In the genomic region with DNA sequence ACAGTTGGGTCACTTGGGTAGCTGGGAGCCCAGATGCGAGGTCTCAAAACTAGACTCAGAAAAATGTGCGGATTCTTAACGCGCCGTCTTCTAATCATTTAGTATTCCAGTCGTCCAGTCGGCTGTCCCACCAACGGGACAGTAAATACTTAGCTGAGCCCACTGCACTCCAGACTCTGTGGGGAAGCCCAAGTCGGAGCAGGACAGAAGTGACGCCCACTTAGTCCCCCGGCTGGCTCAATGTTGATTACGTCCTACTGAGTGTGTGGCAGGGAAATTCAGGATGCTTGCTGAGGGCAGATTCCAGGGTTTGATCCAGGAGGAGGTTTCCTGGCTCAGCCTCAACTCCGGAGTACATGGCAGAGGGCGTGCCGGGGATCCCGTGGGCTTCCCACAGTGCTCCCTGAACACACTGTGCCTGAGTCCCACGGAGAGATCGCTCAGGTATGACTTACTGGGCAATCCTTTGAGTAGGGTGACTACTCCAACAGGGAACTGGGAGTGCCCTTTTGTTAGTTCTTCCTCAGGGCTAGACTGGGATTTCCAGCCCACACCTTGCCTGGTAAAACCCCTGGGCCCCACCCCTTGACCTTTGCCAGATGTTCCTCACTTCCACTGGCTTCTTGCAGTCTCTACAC, we compare ENCODE assay signal across 8 mouse cellular contexts. TPM values are rescaled to one million over a fixed set of nuclear protein-coding genes. Genes with fewer than 3 reads are reported as not detected.
DNase-seq lines count a peak whose midpoint lies in the region; ATAC-seq and TF ChIP-seq lines count a peak whose summit lies in the region.

No protein-coding gene starts in this region.

- peak overlapping the region; percentile 50 for H3K9ac ChIP-seq in kidney, postnatal 0 days (ENCODE audit: low read depth, low read length)
- H3K9ac ChIP-seq in intestine, embryonic 14.5 days (ENCODE audit: low read length), result peak overlapping the region; percentile 47
- H3K9ac ChIP-seq in midbrain, embryonic 11.5 days (ENCODE audit: low read length), result peak overlapping the region; percentile 18; the same call in 1 of the 2 replicates

- no peak for DNase-seq in kidney, postnatal 0 days (ENCODE audit: low spot score)
- DNase-seq in kidney, postnatal 4 days, result no peak
- peak; percentile 25 for DNase-seq in embryonic facial prominence, embryonic 10.5 days (ENCODE audit: low spot score)
- DNase-seq in intestine, embryonic 14.5 days (ENCODE audit: low spot score), result peak; percentile 59
- peak; percentile 90 for DNase-seq in midbrain, embryonic 11.5 days (ENCODE audit: low spot score, missing footprints)
- no peak for DNase-seq in right cerebral cortex, postnatal 4 days
- DNase-seq in thymus, postnatal 4 days, result no peak
- DNase-seq in spleen, postnatal 14 days (ENCODE audit: low spot score in 2 of 2), result no peak

- H3K4me1 ChIP-seq in kidney, postnatal 0 days (replicated peaks; ENCODE audit: insufficient read depth, low read length), result 0 out of 2 replicates have a peak, but pooled peaks cover 4% of the 10 kb centered on the region
- peaks cover 15% of the 10 kb centered on the region for H3K4me1 ChIP-seq in embryonic facial prominence, embryonic 10.5 days
- peaks cover 4% of the 10 kb centered on the region for H3K4me1 ChIP-seq in intestine, embryonic 14.5 days (replicated peaks; ENCODE audit: control insufficient read depth, insufficient read depth, low read length)
- no peaks in the 10 kb centered on the region; the same call in 1 of the 2 replicates for H3K4me1 ChIP-seq in midbrain, embryonic 11.5 days (ENCODE audit: control insufficient read depth, insufficient read depth, low read length)

- H3K27me3 ChIP-seq in kidney, postnatal 0 days (ENCODE audit: insufficient read depth, low read length), result no peaks in the 10 kb centered on the region
- H3K27me3 ChIP-seq in embryonic facial prominence, embryonic 10.5 days (replicated peaks; ENCODE audit: low read depth, poor library complexity, severe bottlenecking), result peaks cover 74% of the 10 kb centered on the region
- H3K27me3 ChIP-seq in intestine, embryonic 14.5 days (replicated peaks; ENCODE audit: control insufficient read depth, insufficient read depth, low read length), result peaks cover 4% of the 10 kb centered on the region; the same call in 1 of the 2 replicates
- peaks cover 19% of the 10 kb centered on the region for H3K27me3 ChIP-seq in midbrain, embryonic 11.5 days (ENCODE audit: control insufficient read depth, insufficient read depth, low read length)

- TF ChIP-seq CTCF in kidney, postnatal 0 days (IDR thresholded peaks at IDR 0.05; ENCODE audit: low read depth), result no peak

- H3K36me3 ChIP-seq in kidney, postnatal 0 days (ENCODE audit: insufficient read depth, low read length), result no peaks in the 10 kb centered on the region
- H3K36me3 ChIP-seq in embryonic facial prominence, embryonic 10.5 days (replicated peaks), result no peaks in the 10 kb centered on the region
- no peaks in the 10 kb centered on the region for H3K36me3 ChIP-seq in intestine, embryonic 14.5 days (ENCODE audit: control insufficient read depth, insufficient read depth, low read length)
- no peaks in the 10 kb centered on the region for H3K36me3 ChIP-seq in midbrain, embryonic 11.5 days (ENCODE audit: control insufficient read depth, insufficient read depth, low read length)

- H3K4me3 ChIP-seq in kidney, postnatal 0 days (replicated peaks; ENCODE audit: low read depth, low read length), result peak overlapping the region; percentile 41
- H3K4me3 ChIP-seq in embryonic facial prominence, embryonic 10.5 days, result peak overlapping the region; percentile 65
- H3K4me3 ChIP-seq in intestine, embryonic 14.5 days (ENCODE audit: low read depth, low read length), result peak overlapping the region; percentile 52
- H3K4me3 ChIP-seq in midbrain, embryonic 11.5 days (ENCODE audit: low read depth, low read length), result peak overlapping the region; percentile 37

- 5% methylated on average over 18 of the region's 18 CpGs for WGBS in kidney, postnatal 0 days
- WGBS in embryonic facial prominence, embryonic 10.5 days, result 10% methylated on average over 18 of the region's 18 CpGs
- 6% methylated on average over 18 of the region's 18 CpGs for WGBS in intestine, embryonic 14.5 days
- WGBS in midbrain, embryonic 11.5 days, result 8% methylated on average over 18 of the region's 18 CpGs

- H3K9me3 ChIP-seq in kidney, postnatal 0 days (replicated peaks; ENCODE audit: low read length), result no peaks in the 10 kb centered on the region
- H3K9me3 ChIP-seq in embryonic facial prominence, embryonic 10.5 days, result no peaks in the 10 kb centered on the region
- no peaks in the 10 kb centered on the region for H3K9me3 ChIP-seq in intestine, embryonic 14.5 days (ENCODE audit: control insufficient read depth, low read length)
- H3K9me3 ChIP-seq in midbrain, embryonic 11.5 days (ENCODE audit: control insufficient read depth, low read length), result no peaks in the 10 kb centered on the region

- H3K27ac ChIP-seq in kidney, postnatal 0 days, result no peak overlapping the region
- no peak overlapping the region for H3K27ac ChIP-seq in embryonic facial prominence, embryonic 10.5 days (replicated peaks)
- peak overlapping the region; percentile 4; the same call in 1 of the 2 replicates for H3K27ac ChIP-seq in intestine, embryonic 14.5 days (ENCODE audit: low read depth)
- no peak overlapping the region for H3K27ac ChIP-seq in midbrain, embryonic 11.5 days (ENCODE audit: low read depth, low read length)

- ATAC-seq in kidney, postnatal 0 days (replicated peaks; ENCODE audit: low FRiP score, low read depth), result peak; percentile 10
- ATAC-seq in intestine, embryonic 14.5 days (replicated peaks; ENCODE audit: low FRiP score, low TSS enrichment, low read depth), result peak; percentile 31
- ATAC-seq in midbrain, embryonic 11.5 days (ENCODE audit: low FRiP score), result peak; percentile 75

- peak overlapping the region; percentile 84 for H3K4me2 ChIP-seq in kidney, postnatal 0 days (ENCODE audit: low read length)
- H3K4me2 ChIP-seq in intestine, embryonic 14.5 days (ENCODE audit: low read length), result peak overlapping the region; percentile 76
- H3K4me2 ChIP-seq in midbrain, embryonic 11.5 days, result peak overlapping the region; percentile 63

RNA-seq across cellular contexts. Expression of gene Nipal1, which starts 0.5 kb away (rescaled TPM):
- 8.2 and 12.1 TPM in 2 replicates for polyA plus RNA-seq in kidney, postnatal 0 days (2015; fragmentation: Nextera tagmentation; extraction: Ambion mirVana)
- 0.14 and 0.49 TPM in 2 replicates for polyA plus RNA-seq in embryonic facial prominence, embryonic 10.5 days (2016; fragmentation: Nextera tagmentation; extraction: Ambion mirVana)
- polyA plus RNA-seq in intestine, embryonic 14.5 days (2014; fragmentation: Nextera tagmentation; extraction: Ambion mirVana), result 13.2 and 15.2 TPM in 2 replicates
- polyA plus RNA-seq in midbrain, embryonic 11.5 days (2014; fragmentation: Nextera tagmentation; extraction: Ambion mirVana), result 0.25 and 0.45 TPM in 2 replicates

RNA-seq across cellular contexts. Expression of gene Cnga1, which starts 4.0 kb away (rescaled TPM):
- polyA plus RNA-seq in kidney, postnatal 0 days (2015; fragmentation: Nextera tagmentation; extraction: Ambion mirVana), result 0.07 TPM in 1 of 2 replicates, not detected in the other
- polyA plus RNA-seq in embryonic facial prominence, embryonic 10.5 days (2016; fragmentation: Nextera tagmentation; extraction: Ambion mirVana), result not detected in 2 replicates
- not detected in 2 replicates for polyA plus RNA-seq in intestine, embryonic 14.5 days (2014; fragmentation: Nextera tagmentation; extraction: Ambion mirVana)
- polyA plus RNA-seq in midbrain, embryonic 11.5 days (2014; fragmentation: Nextera tagmentation; extraction: Ambion mirVana), result not detected in 2 replicates

Comparison
In these comparisons a context has a peak if more than half of its experiments do, and no peak if none do; other contexts are left out.
1. ATAC-seq: peak in every context shown above with its lines; median percentile 75 in midbrain, embryonic 11.5 days; 31 in intestine, embryonic 14.5 days; 10 in kidney, postnatal 0 days.
2. DNase-seq: peak in embryonic facial prominence, embryonic 10.5 days (single experiment), intestine, embryonic 14.5 days (single experiment) and midbrain, embryonic 11.5 days (single experiment); none in kidney, postnatal 0 days (single experiment), kidney, postnatal 4 days (0 of 2), right cerebral cortex, postnatal 4 days (single experiment), thymus, postnatal 4 days (single experiment) and spleen, postnatal 14 days (0 of 2).
3. Peak in every context shown above with its lines, with median percentiles within 50 percentile points of each other: H3K4me2 ChIP-seq, H3K4me3 ChIP-seq and H3K9ac ChIP-seq.